Mouse (Mus musculus) embryonic facial prominence, embryonic 11.5 days (tissue): ENCODE measurements at regions not wholly inside any gene's neighbourhood (a gene's known extent, or its start where the extent isn't known, plus 50 kb on each side); places are given as distances from the start of the nearest gene placed in this dataset.

Experiments
- ATAC-seq: fragments of 200-750 bp; cut with Nextera tagmentation; replicated peaks from 2 replicates; pipeline ENCODE4 v1.8.0; 2017; ENCODE audit warnings: low read depth; ENCODE audit not compliant: insufficient number of reproducible peaks, low FRiP score, low TSS enrichment
- DNase-seq: peaks from one replicate; pipeline ENCODE4 v3.0.0-alpha.2; 2015; ENCODE audit warnings: low spot score
- H3K27ac ChIP-seq: fragments of 300-500 bp; sonication (generic); replicated peaks from 2 replicates; pipeline ENCODE4 v1.5.1; 2014; ENCODE audit warnings: mild to moderate bottlenecking, low read depth, low read length, control low read depth
- H3K27me3 ChIP-seq: fragments of 300-500 bp; sonication (generic); 2 replicates; pipeline ENCODE4 v1.6.1; 2014; ENCODE audit warnings: mild to moderate bottlenecking, low read length, moderate library complexity, mixed read lengths; ENCODE audit not compliant: control insufficient read depth, insufficient read depth
- H3K36me3 ChIP-seq: fragments of 300-500 bp; sonication (generic); replicated peaks from 2 replicates; pipeline ENCODE4 v1.6.1; 2014; ENCODE audit warnings: low read depth, mild to moderate bottlenecking, low read length, moderate library complexity, mixed read lengths; ENCODE audit not compliant: control insufficient read depth, insufficient read depth
- H3K4me1 ChIP-seq: fragments of 300-500 bp; sonication (generic); 2 replicates; pipeline ENCODE4 v1.6.1; 2014; ENCODE audit warnings: low read length, mixed read lengths; ENCODE audit not compliant: control insufficient read depth, insufficient read depth
- H3K4me2 ChIP-seq: fragments of 300-500 bp; sonication (generic); 2 replicates; pipeline ENCODE4 v1.6.1; 2014; ENCODE audit warnings: low read depth, mild to moderate bottlenecking, control low read depth, low read length, moderate library complexity
- H3K4me3 ChIP-seq: fragments of 300-500 bp; sonication (generic); 2 replicates; pipeline ENCODE4 v1.5.1; 2014; ENCODE audit warnings: low read depth, low read length, control low read depth
- H3K9ac ChIP-seq: fragments of 300-500 bp; sonication (generic); replicated peaks from 2 replicates; pipeline ENCODE4 v1.6.1; 2014; ENCODE audit warnings: mild to moderate bottlenecking, control low read depth, low read length
- H3K9me3 ChIP-seq: fragments of 300-500 bp; sonication (generic); replicated peaks from 2 replicates; pipeline ENCODE4 v1.6.1; 2016; ENCODE audit warnings: mild to moderate bottlenecking, low read length, inconsistent platforms, mixed read lengths; ENCODE audit not compliant: control insufficient read depth
- WGBS: fragments of 180-500 bp; shearing (Covaris S2); extraction: QIAGEN DNeasy Blood & Tissue Kit; methylation state at CpG from one replicate; pipeline ENCODE4 v1.1.7; 2014; 5-methylcytosine and 5-hydroxymethylcytosine counted together

DNA sequence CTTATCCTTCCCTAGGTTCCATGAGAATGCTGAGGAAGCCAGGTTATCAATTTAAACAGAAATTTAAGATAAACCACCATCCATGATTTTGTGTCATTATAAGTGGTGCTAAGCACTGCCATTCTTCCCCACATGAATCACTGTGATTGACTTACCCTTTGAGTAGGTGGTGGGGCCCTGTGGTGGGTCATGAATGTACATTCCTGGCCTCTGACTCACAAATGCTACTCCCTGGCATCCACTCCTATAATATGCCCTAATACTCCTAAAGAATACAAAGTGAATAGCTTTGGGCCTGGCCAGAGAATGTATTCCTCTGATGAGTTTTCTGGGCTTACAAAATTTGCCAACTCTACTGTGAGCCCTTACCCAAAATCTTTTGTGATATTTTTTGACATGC lies 325.6 kb upstream of the Hsf2 start:
- Histone ChIP-seq H3K36me3 (no peaks in the 10 kb centered on the region), H3K27me3 (no peaks in the 10 kb centered on the region), H3K4me2 (no peak overlapping the region), H3K4me1 (no peaks in the 10 kb centered on the region), H3K4me3 (no peak overlapping the region), H3K27ac (no peak overlapping the region), H3K9ac (no peak overlapping the region), H3K9me3 (no peaks in the 10 kb centered on the region)
- DNase-seq (no peak), ATAC-seq (no peak)

DNA sequence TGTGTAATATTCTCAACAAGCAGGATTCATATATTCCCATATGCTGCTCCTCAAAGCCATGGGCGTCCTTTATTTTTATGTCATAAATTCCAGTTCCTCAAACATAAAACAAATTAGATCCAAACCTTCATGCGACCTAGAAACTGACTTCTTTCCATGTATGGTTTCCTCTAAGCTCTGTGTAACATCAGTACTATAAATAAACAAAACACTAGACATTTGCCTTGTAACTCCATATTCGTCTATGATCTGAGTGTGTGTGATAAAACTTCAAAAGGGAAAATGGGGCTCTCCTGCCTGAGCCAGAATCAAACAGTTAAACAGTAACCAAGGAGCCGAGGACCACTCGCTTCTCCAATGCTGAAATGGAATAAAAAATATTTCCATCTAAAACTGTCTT lies 322.8 kb upstream of the Hsf2 start:
- H3K4me1 ChIP-seq = no peaks in the 10 kb centered on the region
- no peaks in the 10 kb centered on the region for H3K27me3 ChIP-seq
- no peak for DNase-seq
- no peak overlapping the region for H3K4me3 ChIP-seq
- ATAC-seq = no peak
- H3K4me2 ChIP-seq = no peak overlapping the region
- H3K9me3 ChIP-seq = no peaks in the 10 kb centered on the region
- 72% methylated on average over 5 of the region's 5 CpGs for WGBS
- H3K9ac ChIP-seq = no peak overlapping the region
- no peaks in the 10 kb centered on the region for H3K36me3 ChIP-seq
- H3K27ac ChIP-seq = no peak overlapping the region

DNA sequence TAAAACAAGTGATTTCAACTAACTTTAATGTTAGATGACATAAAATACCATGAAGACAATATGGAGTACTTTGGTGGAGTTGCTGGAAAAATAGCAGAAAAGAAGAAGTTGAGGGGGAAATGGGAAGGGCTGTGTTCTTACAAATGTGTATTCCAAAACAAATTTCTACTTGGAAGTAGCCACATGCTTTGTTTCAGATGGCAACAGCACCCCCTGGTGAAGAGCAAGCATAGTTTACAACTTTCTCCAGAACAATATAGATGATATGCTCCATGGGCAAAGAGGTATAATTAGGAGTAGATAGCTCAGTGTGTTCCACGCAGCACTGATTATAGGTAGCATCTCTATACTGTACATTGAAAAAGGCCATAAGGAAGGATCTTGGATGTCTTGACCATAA lies 302.6 kb upstream of the Hsf2 start:
- ATAC-seq = no peak
- Histone ChIP-seq H3K27me3 (no peaks in the 10 kb centered on the region), H3K36me3 (no peaks in the 10 kb centered on the region), H3K9me3 (no peaks in the 10 kb centered on the region), H3K27ac (no peak overlapping the region), H3K4me1 (no peaks in the 10 kb centered on the region), H3K9ac (no peak overlapping the region), H3K4me2 (no peak overlapping the region), H3K4me3 (no peak overlapping the region)
- DNase-seq = peak; percentile 73
- 66% methylated on average over 1 of the region's 1 CpGs for WGBS

DNA sequence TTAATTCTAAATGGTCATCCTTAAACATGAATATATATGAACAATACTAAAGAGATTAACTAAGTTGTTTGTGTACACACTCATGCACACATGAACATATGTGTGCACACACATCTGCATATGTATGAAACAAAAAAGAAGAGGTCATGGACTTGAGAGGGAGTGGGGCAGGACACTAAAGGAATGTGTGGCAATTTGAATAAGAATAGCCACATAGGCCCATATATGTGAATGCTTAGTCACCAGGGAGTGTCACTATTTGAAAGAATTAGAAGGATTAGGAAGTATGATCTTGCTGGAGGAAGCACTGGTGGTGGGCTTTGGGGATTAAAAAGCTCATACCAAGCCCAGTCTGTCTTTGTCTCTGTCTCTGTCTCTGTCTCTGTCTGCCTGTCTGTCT lies 275.5 kb upstream of the Hsf2 start:
- Histone ChIP-seq H3K9me3 (no peaks in the 10 kb centered on the region), H3K36me3 (no peaks in the 10 kb centered on the region)
- no peak for ATAC-seq

DNA sequence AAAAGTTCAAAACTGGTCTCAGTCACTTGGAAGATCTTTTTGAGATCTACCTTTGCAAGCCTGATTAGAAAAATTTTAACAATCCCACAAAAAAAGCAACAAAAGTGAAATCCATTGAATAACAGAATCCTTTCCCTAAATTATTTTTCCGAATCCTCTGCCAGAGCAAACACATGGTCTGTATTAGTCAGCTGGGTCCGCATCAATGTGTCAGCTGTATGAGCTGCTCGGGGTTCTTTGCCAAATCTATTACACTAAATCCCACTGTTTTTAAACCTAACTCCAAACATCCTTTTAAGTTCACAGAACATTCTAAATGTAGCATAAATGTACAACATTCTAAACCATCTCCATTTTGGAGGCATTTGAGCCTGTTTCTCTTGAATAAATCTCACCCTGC lies 255.1 kb upstream of the Hsf2 start:
- H3K9me3 ChIP-seq = no peaks in the 10 kb centered on the region
- DNase-seq = peak; percentile 23
- no peak overlapping the region for H3K9ac ChIP-seq
- no peak for ATAC-seq
- 44% methylated on average over 3 of the region's 3 CpGs for WGBS
- H3K27ac ChIP-seq = no peak overlapping the region
- H3K36me3 ChIP-seq = no peaks in the 10 kb centered on the region
- H3K4me1 ChIP-seq = no peaks in the 10 kb centered on the region
- H3K4me2 ChIP-seq = no peak overlapping the region
- H3K27me3 ChIP-seq = no peaks in the 10 kb centered on the region
- H3K4me3 ChIP-seq = no peak overlapping the region

More for the DNA sequence above, 275.5 kb upstream of the Hsf2 start:
- no peak overlapping the region for H3K4me2 ChIP-seq
- H3K27me3 ChIP-seq = no peaks in the 10 kb centered on the region
- no peak for DNase-seq
- H3K9ac ChIP-seq = no peak overlapping the region
- H3K4me1 ChIP-seq = no peaks in the 10 kb centered on the region
- no peak overlapping the region for H3K4me3 ChIP-seq
- H3K27ac ChIP-seq = no peak overlapping the region

DNA sequence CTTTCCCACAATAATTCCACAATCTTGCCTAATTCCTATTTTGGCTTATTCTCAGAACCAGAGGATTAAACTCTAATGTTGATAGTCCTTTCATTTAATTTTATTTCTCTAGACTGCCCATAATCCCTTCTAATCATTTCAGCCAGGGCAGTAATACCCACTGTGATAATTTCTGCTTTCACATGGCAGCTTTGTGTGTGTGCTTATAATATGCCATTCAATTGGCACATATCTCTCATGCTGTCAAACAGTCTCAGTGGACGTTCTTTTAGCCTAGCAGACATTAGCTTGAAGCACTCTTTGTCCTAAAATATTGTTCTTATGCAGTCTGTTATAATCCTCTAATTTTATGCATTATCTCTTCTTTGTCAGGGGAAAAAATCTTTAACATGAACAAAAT lies 205.0 kb upstream of the Hsf2 start:
- H3K4me2 ChIP-seq = no peak overlapping the region
- no peak for DNase-seq
- no peak overlapping the region for H3K9ac ChIP-seq
- no peaks in the 10 kb centered on the region for H3K27me3 ChIP-seq
- H3K9me3 ChIP-seq = no peaks in the 10 kb centered on the region
- H3K4me3 ChIP-seq = no peak overlapping the region
- no peak overlapping the region for H3K27ac ChIP-seq
- no peak for ATAC-seq
- no peaks in the 10 kb centered on the region for H3K4me1 ChIP-seq
- H3K36me3 ChIP-seq = no peaks in the 10 kb centered on the region
- 66% methylated on average over 1 of the region's 1 CpGs for WGBS

DNA sequence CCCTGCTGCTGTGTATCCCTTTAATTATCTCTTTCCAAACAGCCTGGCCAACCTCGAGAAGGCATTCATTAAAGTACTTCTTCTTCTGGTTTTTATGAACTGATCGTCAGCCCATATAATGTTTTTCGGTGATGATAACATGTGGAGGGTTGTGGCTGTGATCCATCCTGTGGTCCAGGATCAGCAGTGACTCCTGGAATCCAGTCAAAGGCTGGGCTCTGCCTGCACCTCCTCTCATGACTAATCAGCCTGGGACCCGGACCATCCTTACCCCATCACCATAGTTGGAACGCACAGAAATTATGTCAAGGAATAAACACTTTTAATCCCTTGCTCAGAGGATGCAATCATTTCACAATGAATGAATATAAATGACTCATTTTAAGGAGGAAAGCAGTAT lies 203.3 kb upstream of the Hsf2 start:
- 80% methylated on average over 5 of the region's 5 CpGs for WGBS
- H3K9me3 ChIP-seq = no peaks in the 10 kb centered on the region
- no peak overlapping the region for H3K4me3 ChIP-seq
- no peak overlapping the region for H3K4me2 ChIP-seq
- no peaks in the 10 kb centered on the region for H3K27me3 ChIP-seq
- H3K9ac ChIP-seq = no peak overlapping the region
- H3K4me1 ChIP-seq = no peaks in the 10 kb centered on the region
- no peaks in the 10 kb centered on the region for H3K36me3 ChIP-seq
- H3K27ac ChIP-seq = no peak overlapping the region
- DNase-seq (no peak), ATAC-seq (no peak)

DNA sequence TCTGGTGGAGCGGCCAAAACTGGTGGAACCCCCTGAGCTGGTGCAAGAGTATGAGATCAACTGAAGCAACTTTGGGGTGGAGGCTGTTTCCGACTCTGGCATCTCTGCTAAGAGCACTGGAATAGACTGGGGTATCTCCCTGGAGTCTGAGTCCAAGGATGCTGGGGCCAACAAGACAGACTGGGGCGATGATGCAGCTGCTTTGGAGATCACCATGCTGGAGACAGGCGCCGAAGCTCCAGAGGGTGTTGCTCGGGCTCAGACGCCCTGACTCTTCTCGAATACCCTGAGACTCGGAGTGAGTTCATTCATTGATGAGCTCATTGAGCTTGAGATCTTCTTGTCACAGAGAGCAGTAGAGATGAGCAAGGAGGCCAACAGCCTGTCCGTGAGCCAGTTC lies 194.6 kb upstream of the Hsf2 start:
- 93% methylated on average over 10 of the region's 10 CpGs for WGBS
- Histone ChIP-seq H3K9ac (no peak overlapping the region), H3K4me3 (no peak overlapping the region), H3K27me3 (no peaks in the 10 kb centered on the region), H3K36me3 (no peaks in the 10 kb centered on the region), H3K4me2 (no peak overlapping the region), H3K9me3 (no peaks in the 10 kb centered on the region), H3K27ac (no peak overlapping the region), H3K4me1 (no peaks in the 10 kb centered on the region)
- ATAC-seq (no peak), DNase-seq (no peak)

DNA sequence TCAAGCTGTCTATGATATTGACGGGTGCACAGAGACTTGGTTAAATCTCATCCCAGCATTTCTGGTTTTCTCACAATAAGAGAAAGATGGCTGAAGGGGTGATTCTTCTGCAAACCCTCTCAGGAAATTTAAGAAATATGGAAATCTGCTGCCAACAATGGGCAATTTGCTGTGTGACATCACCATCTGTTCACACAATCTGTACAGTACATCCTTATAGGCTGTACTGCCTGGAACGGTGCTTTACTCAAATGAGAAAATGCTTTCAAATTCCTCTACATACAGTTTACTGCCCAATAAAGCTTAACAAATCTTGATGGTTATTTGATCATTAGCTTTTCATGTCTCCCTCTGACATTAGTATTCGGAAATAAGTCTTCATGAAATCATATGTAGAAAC lies 172.4 kb upstream of the Hsf2 start:
- WGBS = 79% methylated on average over 3 of the region's 3 CpGs
- ATAC-seq = no peak
- no peak for DNase-seq
- H3K27ac ChIP-seq = no peak overlapping the region
- H3K9ac ChIP-seq = no peak overlapping the region
- no peak overlapping the region for H3K4me2 ChIP-seq
- no peaks in the 10 kb centered on the region for H3K4me1 ChIP-seq
- H3K4me3 ChIP-seq = no peak overlapping the region
- no peaks in the 10 kb centered on the region for H3K36me3 ChIP-seq
- H3K9me3 ChIP-seq = no peaks in the 10 kb centered on the region
- no peaks in the 10 kb centered on the region for H3K27me3 ChIP-seq
